Mouse (Mus musculus) heart, adult 2 months (tissue): ENCODE measurements around the gene Ssh1.
A peak's percentile ranks its signal among the peaks of the same experiment; 100 is the strongest.

Experiments
- CTCF ChIP-seq: fragments of 200-600 bp; IDR thresholded peaks from 2 replicates; pipeline ENCODE4 v1.8.1; 2022; ENCODE audit warnings: antibody characterized with exemption, mild to moderate bottlenecking, moderate library complexity
- EP300 ChIP-seq: fragments of 200-500 bp; IDR thresholded peaks from 2 replicates; pipeline ENCODE4 v1.6.1; 2011; ENCODE audit warnings: low read depth, low read length, control low read depth; ENCODE audit not compliant: insufficient read depth

GRCm38 (mm10) chr5:113918654-113919053 is 75.0 kb downstream of the Ssh1 start:
- TF ChIP-seq EP300 (peak; percentile 94; the same call in 1 of the 2 replicates), CTCF (no peak)
